ENCODE assay signal across 21 mouse cellular contexts in the genomic region with DNA sequence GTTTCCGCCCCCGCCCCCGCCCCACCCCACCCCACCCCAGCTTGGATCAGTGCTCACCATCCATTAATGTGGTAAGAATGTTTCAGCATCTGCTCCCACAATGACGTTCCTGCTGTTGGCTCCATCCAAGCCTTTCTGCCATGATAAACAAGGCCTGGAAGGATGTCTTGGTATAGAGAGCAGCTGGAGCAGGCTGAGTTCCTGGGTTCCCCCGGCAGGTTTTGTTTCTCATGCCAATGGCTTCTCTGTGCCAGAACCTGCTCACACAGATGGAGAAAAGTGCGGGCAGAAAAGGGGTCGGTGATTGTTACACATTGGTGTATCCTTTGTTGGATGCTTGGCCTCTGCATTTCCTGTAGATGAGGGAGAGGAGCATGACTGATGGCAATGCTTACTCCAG.
DNase-seq lines count a peak whose midpoint lies in the region; ATAC-seq and TF ChIP-seq lines count a peak whose summit lies in the region.
"Had no signal": no experiment of that assay in that cellular context is flagged by ENCODE, and none has a peak within 500 bp of the region (broad histone marks: within the 10 kb centered on the region; RNA-seq: fewer than 3 reads in every experiment).

No protein-coding gene starts in this region.

- H3K4me3 ChIP-seq in hindbrain, embryonic 13.5 days, result no peak overlapping the region
- H3K4me3 ChIP-seq in hindbrain, embryonic 10.5 days, result no peak overlapping the region
- no peak overlapping the region for H3K4me3 ChIP-seq in thymus, adult 2 months (ENCODE audit: control insufficient read depth, insufficient read depth, low read length)
- H3K4me3 ChIP-seq: embryonic facial prominence, embryonic 15.5 days; heart, adult 2 months; heart, embryonic 15.5 days; limb, embryonic 13.5 days; liver, embryonic 13.5 days; midbrain, embryonic 10.5 days had no signal

- no peak for TF ChIP-seq CTCF in thymus, adult 2 months (IDR thresholded peaks at IDR 0.05; ENCODE audit: borderline replicate concordance, control insufficient read depth, extremely low read depth, insufficient read depth, low read length, poor library complexity)

- no peaks in the 10 kb centered on the region for H3K36me3 ChIP-seq in hindbrain, embryonic 13.5 days
- no peaks in the 10 kb centered on the region for H3K36me3 ChIP-seq in hindbrain, embryonic 10.5 days
- H3K36me3 ChIP-seq in thymus, adult 2 months (ENCODE audit: control insufficient read depth, insufficient read depth, low read length), result no peaks in the 10 kb centered on the region
- H3K36me3 ChIP-seq: embryonic facial prominence, embryonic 15.5 days; heart, embryonic 15.5 days; limb, embryonic 13.5 days; liver, embryonic 13.5 days; midbrain, embryonic 10.5 days had no signal

- ATAC-seq in hindbrain, embryonic 13.5 days (ENCODE audit: low FRiP score), result 0 out of 2 replicates have a peak, but pooled peaks have one; percentile 16

- no peak for TF ChIP-seq POLR2A in thymus, adult 2 months (IDR thresholded peaks at IDR 0.05; ENCODE audit: control insufficient read depth, extremely low read depth, insufficient read depth, low read length, poor library complexity)

- H3K4me2 ChIP-seq in hindbrain, embryonic 13.5 days, result no peak overlapping the region
- H3K4me2 ChIP-seq: embryonic facial prominence, embryonic 15.5 days; heart, embryonic 15.5 days; limb, embryonic 13.5 days; liver, embryonic 13.5 days; lung, embryonic 14.5 days had no signal

- H3K9ac ChIP-seq in hindbrain, embryonic 13.5 days, result no peak overlapping the region
- H3K9ac ChIP-seq: embryonic facial prominence, embryonic 15.5 days; heart, embryonic 15.5 days; limb, embryonic 13.5 days; liver, embryonic 13.5 days; lung, embryonic 14.5 days had no signal

- H3K9me3 ChIP-seq in hindbrain, embryonic 13.5 days, result no peaks in the 10 kb centered on the region
- H3K9me3 ChIP-seq in hindbrain, embryonic 10.5 days, result no peaks in the 10 kb centered on the region
- H3K9me3 ChIP-seq: embryonic facial prominence, embryonic 15.5 days; heart, embryonic 15.5 days; limb, embryonic 13.5 days; liver, embryonic 13.5 days; midbrain, embryonic 10.5 days had no signal

- peaks cover 6% of the 10 kb centered on the region for H3K4me1 ChIP-seq in hindbrain, embryonic 13.5 days (replicated peaks)
- H3K4me1 ChIP-seq in hindbrain, embryonic 10.5 days (replicated peaks), result no peaks in the 10 kb centered on the region
- H3K4me1 ChIP-seq in thymus, adult 2 months (replicated peaks; ENCODE audit: control insufficient read depth, insufficient read depth, low read length), result peaks cover 3% of the 10 kb centered on the region; the same call in 1 of the 2 replicates
- H3K4me1 ChIP-seq: embryonic facial prominence, embryonic 15.5 days; heart, embryonic 15.5 days; limb, embryonic 13.5 days; liver, embryonic 13.5 days had no signal

- 90% methylated on average over 7 of the region's 7 CpGs for WGBS in hindbrain, embryonic 13.5 days
- WGBS in hindbrain, embryonic 10.5 days, result 90% methylated on average over 7 of the region's 7 CpGs
- WGBS in thymus, adult 2 months, result 71% methylated on average over 7 of the region's 7 CpGs

- no peak overlapping the region; the same call in 1 of the 2 replicates for H3K27ac ChIP-seq in hindbrain, embryonic 13.5 days
- no peak overlapping the region for H3K27ac ChIP-seq in hindbrain, embryonic 10.5 days
- peak overlapping the region; percentile 37; the same call in 1 of the 2 replicates for H3K27ac ChIP-seq in thymus, adult 2 months (ENCODE audit: control insufficient read depth, insufficient read depth, low read length)
- H3K27ac ChIP-seq: embryonic facial prominence, embryonic 15.5 days; heart, adult 2 months; heart, embryonic 15.5 days; limb, embryonic 13.5 days; liver, embryonic 13.5 days; macrophage; midbrain, embryonic 10.5 days had no signal

- DNase-seq in cerebellum, postnatal 10 days, result peak; percentile 80 to 85
- DNase-seq in cerebellum, postnatal 36 days, result no peak
- DNase-seq in hindbrain, embryonic 10.5 days (ENCODE audit: low spot score), result no peak
- peak; percentile 3 for DNase-seq in thymus, adult 2 months
- DNase-seq in thymus, adult 18-20 months, result no peak
- no peak for DNase-seq in T-cell, adult 2 months (ENCODE audit: low spot score)
- no peak for DNase-seq in natural killer cell, adult 2 months (ENCODE audit: low spot score in 2 of 2)
- DNase-seq: adrenal gland, adult 8-10 months; cerebellum, postnatal 25 days; gastrocnemius, postnatal 14 days; heart, adult 2 months; kidney, adult 11 months; liver, embryonic 13.5 days; lung, embryonic 14.5 days; right cerebral cortex, postnatal 4 days had no signal

- H3K27me3 ChIP-seq in hindbrain, embryonic 13.5 days, result no peaks in the 10 kb centered on the region
- no peaks in the 10 kb centered on the region for H3K27me3 ChIP-seq in hindbrain, embryonic 10.5 days (ENCODE audit: insufficient read depth, poor library complexity, severe bottlenecking)
- H3K27me3 ChIP-seq in thymus, adult 2 months (ENCODE audit: control insufficient read depth, insufficient read depth, low read length), result no peaks in the 10 kb centered on the region
- H3K27me3 ChIP-seq: embryonic facial prominence, embryonic 15.5 days; heart, embryonic 15.5 days; limb, embryonic 13.5 days; liver, embryonic 13.5 days had no signal

Comparison
In these comparisons a context has a peak if more than half of its experiments do, and no peak if none do; other contexts are left out.
1. DNase-seq: peak in cerebellum, postnatal 10 days (2 of 2) and thymus, adult 2 months (single experiment); none in cerebellum, postnatal 36 days (0 of 2), hindbrain, embryonic 10.5 days (single experiment), thymus, adult 18-20 months (0 of 2), T-cell, adult 2 months (single experiment) and natural killer cell, adult 2 months (0 of 2).